Mouse (Mus musculus) embryonic facial prominence, embryonic 11.5 days (tissue): ENCODE results near the gene Olfr613. TPM values are rescaled to one million over a fixed set of nuclear protein-coding genes. Genes with fewer than 3 reads are reported as not detected.

Experiments used
- ATAC-seq: fragments of 200-750 bp; cut with Nextera tagmentation; replicated peaks from 2 replicates; pipeline ENCODE4 v1.8.0; 2017; ENCODE audit warnings: low read depth; ENCODE audit not compliant: insufficient number of reproducible peaks, low FRiP score, low TSS enrichment
- DNase-seq: peaks from one replicate; pipeline ENCODE4 v3.0.0-alpha.2; 2015; ENCODE audit warnings: low spot score
- H3K27ac ChIP-seq: fragments of 300-500 bp; sonication (generic); replicated peaks from 2 replicates; pipeline ENCODE4 v1.5.1; 2014; ENCODE audit warnings: mild to moderate bottlenecking, low read depth, low read length, control low read depth
- H3K27me3 ChIP-seq: fragments of 300-500 bp; sonication (generic); 2 replicates; pipeline ENCODE4 v1.6.1; 2014; ENCODE audit warnings: mild to moderate bottlenecking, low read length, moderate library complexity, mixed read lengths; ENCODE audit not compliant: control insufficient read depth, insufficient read depth
- H3K36me3 ChIP-seq: fragments of 300-500 bp; sonication (generic); replicated peaks from 2 replicates; pipeline ENCODE4 v1.6.1; 2014; ENCODE audit warnings: low read depth, mild to moderate bottlenecking, low read length, moderate library complexity, mixed read lengths; ENCODE audit not compliant: control insufficient read depth, insufficient read depth
- H3K4me1 ChIP-seq: fragments of 300-500 bp; sonication (generic); 2 replicates; pipeline ENCODE4 v1.6.1; 2014; ENCODE audit warnings: low read length, mixed read lengths; ENCODE audit not compliant: control insufficient read depth, insufficient read depth
- H3K4me2 ChIP-seq: fragments of 300-500 bp; sonication (generic); 2 replicates; pipeline ENCODE4 v1.6.1; 2014; ENCODE audit warnings: low read depth, mild to moderate bottlenecking, control low read depth, low read length, moderate library complexity
- H3K4me3 ChIP-seq: fragments of 300-500 bp; sonication (generic); 2 replicates; pipeline ENCODE4 v1.5.1; 2014; ENCODE audit warnings: low read depth, low read length, control low read depth
- H3K9ac ChIP-seq: fragments of 300-500 bp; sonication (generic); replicated peaks from 2 replicates; pipeline ENCODE4 v1.6.1; 2014; ENCODE audit warnings: mild to moderate bottlenecking, control low read depth, low read length
- H3K9me3 ChIP-seq: fragments of 300-500 bp; sonication (generic); replicated peaks from 2 replicates; pipeline ENCODE4 v1.6.1; 2016; ENCODE audit warnings: mild to moderate bottlenecking, low read length, inconsistent platforms, mixed read lengths; ENCODE audit not compliant: control insufficient read depth
- microRNA-seq: library from miRNA; unstranded; fragments of <30 nt; microRNA quantifications from one replicate; pipeline ENCODE4, GENCODE M21; 2016; ENCODE audit warnings: borderline number of aligned reads
- polyA plus RNA-seq: library from polyadenylated mRNA; unstranded; fragments of >200 nt; fragmentation: Nextera tagmentation; extraction: Ambion mirVana; gene quantifications from 2 replicates; pipeline ENCODE4 v1.2.1, GENCODE M21; 2014

Gene Olfr613
- polyA plus RNA-seq, 1 experiment from 2014 or later: not detected

- H3K4me2 ChIP-seq: no peak within 1 kb of the TSS
- H3K9me3 ChIP-seq: no peaks in the 10 kb centered on the region
- DNase-seq (no peak), ATAC-seq (no peak)
- no peaks in the 10 kb centered on the region for H3K36me3 ChIP-seq
- no peaks in the 10 kb centered on the region for H3K4me1 ChIP-seq
- H3K9ac ChIP-seq: no peak within 1 kb of the TSS
- no peak within 1 kb of the TSS for H3K27ac ChIP-seq
- no peak within 1 kb of the TSS for H3K4me3 ChIP-seq
- no peaks in the 10 kb centered on the region for H3K27me3 ChIP-seq
Measured at GRCm38 (mm10) chr7:103600275-103600674, 52.4 kb downstream of the Olfr613 start, which contains the start of gene Olfr619. Gene Olfr619, plus strand, starts transcription at chr7:103600575.

Small RNA genes lying within 50 kb of the gene (microRNA-seq; reads per million reads assigned to microRNA genes)
- gene Gm26506: not detected

Other genes with a start within 250 kb of the Olfr613 start
- not detected in 2 replicates for gene Olfr596, start 242.4 kb upstream of the Olfr613 start, polyA plus RNA-seq
- gene Olfr597, start 231.8 kb upstream of the Olfr613 start, polyA plus RNA-seq: not detected in 2 replicates
- gene Olfr598, start 224.5 kb upstream of the Olfr613 start, polyA plus RNA-seq: not detected in 2 replicates
- not detected in 2 replicates for gene Olfr599, start 212.2 kb upstream of the Olfr613 start, polyA plus RNA-seq
- gene Olfr600, start 198.4 kb upstream of the Olfr613 start, polyA plus RNA-seq: not detected in 2 replicates
- gene Olfr601, start 185.4 kb upstream of the Olfr613 start, polyA plus RNA-seq: not detected in 2 replicates
- not detected in 2 replicates for gene Olfr603, start 161.9 kb upstream of the Olfr613 start, polyA plus RNA-seq
- not detected in 2 replicates for gene Usp17lc, start 133.0 kb upstream of the Olfr613 start, polyA plus RNA-seq
- not detected in 2 replicates for gene Olfr605, start 102.6 kb upstream of the Olfr613 start, polyA plus RNA-seq
- gene Olfr606, start 99.0 kb upstream of the Olfr613 start, polyA plus RNA-seq: not detected in 2 replicates
- not detected in 2 replicates for gene Olfr607, start 83.9 kb upstream of the Olfr613 start, polyA plus RNA-seq
- not detected in 2 replicates for gene Olfr608, start 78.2 kb upstream of the Olfr613 start, polyA plus RNA-seq
- not detected in 2 replicates for gene Olfr609, start 50.0 kb upstream of the Olfr613 start, polyA plus RNA-seq
- not detected in 2 replicates for gene Olfr610, start 36.0 kb upstream of the Olfr613 start, polyA plus RNA-seq
- gene Olfr611, start 27.2 kb upstream of the Olfr613 start, polyA plus RNA-seq: not detected in 2 replicates
- not detected in 2 replicates for gene Olfr612, start 5.4 kb upstream of the Olfr613 start, polyA plus RNA-seq
- gene Olfr615, start 8.0 kb downstream of the Olfr613 start, polyA plus RNA-seq: not detected in 2 replicates
- not detected in 2 replicates for gene Olfr616, start 21.1 kb downstream of the Olfr613 start, polyA plus RNA-seq
- not detected in 2 replicates for gene Olfr617, start 25.0 kb downstream of the Olfr613 start, polyA plus RNA-seq
- not detected in 2 replicates for gene Olfr618, start 42.0 kb downstream of the Olfr613 start, polyA plus RNA-seq
- not detected in 2 replicates for gene Olfr619, start 52.5 kb downstream of the Olfr613 start, polyA plus RNA-seq
- gene Olfr620, start 64.5 kb downstream of the Olfr613 start, polyA plus RNA-seq: not detected in 2 replicates
- not detected in 2 replicates for gene Olfr622, start 94.6 kb downstream of the Olfr613 start, polyA plus RNA-seq
- not detected in 2 replicates for gene Olfr623, start 115.6 kb downstream of the Olfr613 start, polyA plus RNA-seq
- gene Olfr624, start 123.1 kb downstream of the Olfr613 start, polyA plus RNA-seq: 0.03 and 0.08 TPM in 2 replicates
- gene Olfr625-ps1, start 134.6 kb downstream of the Olfr613 start, polyA plus RNA-seq: not detected in 2 replicates
- not detected in 2 replicates for gene Olfr243, start 166.6 kb downstream of the Olfr613 start, polyA plus RNA-seq
- not detected in 2 replicates for gene Olfr628, start 182.3 kb downstream of the Olfr613 start, polyA plus RNA-seq
- gene Olfr629, start 196.9 kb downstream of the Olfr613 start, polyA plus RNA-seq: not detected in 2 replicates
- not detected in 2 replicates for gene Olfr630, start 209.3 kb downstream of the Olfr613 start, polyA plus RNA-seq
- not detected in 2 replicates for gene Olfr69, start 223.5 kb downstream of the Olfr613 start, polyA plus RNA-seq
- not detected in 2 replicates for gene Olfr68, start 231.6 kb downstream of the Olfr613 start, polyA plus RNA-seq
- gene Olfr67, start 243.7 kb downstream of the Olfr613 start, polyA plus RNA-seq: not detected in 2 replicates